Mouse (Mus musculus): Measurements from ENCODE around the gene Gm19426. TPM values are rescaled to one million over a fixed set of nuclear protein-coding genes. Genes with fewer than 3 reads are reported as not detected.
"Not testable (repeated sequence)": the region's sequence is repeated elsewhere in the genome, so short reads cannot be mapped to it uniquely, and the experiment has no call there.

The Gm19426 gene
- polyA plus RNA-seq, 1 experiment from 2014 or later, result 4.3 TPM

DNA sequence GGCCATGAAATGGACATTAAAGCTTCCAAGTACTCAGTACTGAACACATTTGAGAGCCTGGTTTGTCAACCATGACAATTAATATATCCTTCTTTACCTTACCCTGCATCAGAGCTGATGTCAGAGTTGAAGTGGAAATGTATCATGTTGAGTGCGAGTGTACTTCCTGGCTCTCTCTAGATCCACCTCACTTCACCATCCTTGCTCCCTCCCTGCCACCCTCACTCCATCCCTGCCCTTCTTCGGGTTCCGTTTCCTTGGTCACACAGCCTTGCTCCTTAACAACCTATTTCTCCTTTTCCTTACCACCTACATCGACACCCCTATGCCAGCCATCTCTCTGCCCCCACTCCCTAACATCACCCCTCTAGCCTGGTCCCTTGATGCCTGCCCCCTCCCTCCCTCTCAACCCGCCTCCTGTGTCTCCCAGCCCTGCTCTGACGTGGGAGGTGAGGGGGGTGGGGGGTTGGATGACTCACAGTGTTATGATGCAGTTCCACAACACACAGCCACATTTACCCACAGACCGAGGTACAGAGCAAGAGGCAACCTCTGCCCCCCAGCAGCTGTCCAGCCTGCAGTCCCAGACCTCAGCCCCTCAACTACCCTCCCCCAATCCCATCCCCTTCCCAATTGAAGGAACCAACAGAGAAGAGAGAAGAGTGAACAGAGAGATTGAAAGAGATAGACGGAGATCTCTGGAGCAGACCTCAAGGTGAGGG lies 9.7 kb downstream of the Gm19426 start, which contains the start of gene Ypel4:
Gene Ypel4, plus strand, starts transcription at position 480 of the 722 bp plus-strand sequence.
- no peaks in the 10 kb centered on the region for H3K9me3 ChIP-seq (replicated peaks; ENCODE audit: control insufficient read depth, low read length, poor library complexity, severe bottlenecking)
- peaks cover 47% of the 10 kb centered on the region for H3K4me1 ChIP-seq (ENCODE audit: control insufficient read depth, insufficient read depth, low read length)

DNA sequence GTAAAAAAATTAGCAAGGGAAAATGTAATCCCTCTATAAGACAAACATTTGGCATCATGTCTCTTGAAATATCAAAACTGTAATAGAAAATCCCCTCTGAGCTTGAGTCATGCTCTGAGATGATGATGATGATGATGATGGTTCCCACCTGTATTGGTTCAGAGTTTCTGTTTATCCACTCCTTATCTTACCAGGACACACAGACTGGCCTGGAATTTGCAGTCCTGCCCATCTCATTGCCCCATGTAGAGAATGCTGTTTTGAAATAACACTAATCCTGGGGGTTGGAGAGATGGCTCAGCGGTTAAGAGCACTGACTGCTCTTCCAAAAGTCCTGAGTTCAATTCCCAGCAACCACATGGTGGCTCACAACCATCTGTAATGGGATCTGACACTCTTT lies 11.1 kb downstream of the Gm19426 start:
- Histone ChIP-seq H3K9ac (ENCODE audit: low read depth, low read length) (no peak overlapping the region), H3K36me3 (ENCODE audit: control insufficient read depth, insufficient read depth, low read length) (no peaks in the 10 kb centered on the region), H3K9me3 (replicated peaks; ENCODE audit: control insufficient read depth, low read length, poor library complexity, severe bottlenecking) (no peaks in the 10 kb centered on the region), H3K27ac (ENCODE audit: low read length) (no peak overlapping the region), H3K27me3 (ENCODE audit: control insufficient read depth, insufficient read depth, low read depth, low read length) (no peaks in the 10 kb centered on the region), H3K4me1 (ENCODE audit: control insufficient read depth, insufficient read depth, low read length) (peaks cover 37% of the 10 kb centered on the region), H3K4me3 (ENCODE audit: low read depth, low read length) (no peak overlapping the region), H3K4me2 (ENCODE audit: low read length) (no peak overlapping the region)
- 73% methylated on average over 1 of the region's 1 CpGs for WGBS
- no peak for ATAC-seq

More for the DNA sequence above, 9.7 kb downstream of the Gm19426 start, which contains the start of gene Ypel4:
- peak within 1 kb of the TSS; percentile 66 for H3K4me2 ChIP-seq (ENCODE audit: low read length)
- no peaks in the 10 kb centered on the region for H3K27me3 ChIP-seq (ENCODE audit: control insufficient read depth, insufficient read depth, low read depth, low read length)
- peak within 1 kb of the TSS; percentile 79 for H3K27ac ChIP-seq (ENCODE audit: low read length)
- H3K4me3 ChIP-seq (ENCODE audit: low read depth, low read length), result peak within 1 kb of the TSS; percentile 49
- H3K9ac ChIP-seq (ENCODE audit: low read depth, low read length), result peak within 1 kb of the TSS; percentile 81
- no peaks in the 10 kb centered on the region for H3K36me3 ChIP-seq (ENCODE audit: control insufficient read depth, insufficient read depth, low read length)
- peak; percentile 84 for ATAC-seq
- under 1% methylated on average over 8 of the region's 8 CpGs for WGBS

DNA sequence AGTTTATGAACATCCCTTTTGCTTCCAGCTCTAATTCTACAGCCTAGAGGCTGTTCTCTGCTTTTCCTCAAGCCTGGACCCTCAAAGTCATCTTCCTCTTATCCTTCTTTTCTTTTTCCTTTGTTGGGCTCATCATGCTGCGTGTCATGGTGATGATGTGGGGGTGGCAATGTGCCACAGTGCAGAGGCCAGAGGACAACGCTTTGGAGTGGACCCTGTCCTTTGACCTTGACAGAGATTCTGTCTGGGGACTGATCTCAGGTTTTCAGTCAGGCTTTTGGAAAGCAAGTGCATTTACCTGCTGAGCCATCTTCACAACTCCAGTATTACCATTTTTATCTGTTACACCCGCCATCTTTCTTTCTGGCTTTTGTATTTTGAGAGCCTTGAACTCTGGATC lies 12.2 kb downstream of the Gm19426 start:
- no peak for ATAC-seq
- H3K4me1 ChIP-seq (ENCODE audit: control insufficient read depth, insufficient read depth, low read length), result peaks cover 30% of the 10 kb centered on the region
- H3K9me3 ChIP-seq (replicated peaks; ENCODE audit: control insufficient read depth, low read length, poor library complexity, severe bottlenecking), result no peaks in the 10 kb centered on the region
- H3K4me3 ChIP-seq (ENCODE audit: low read depth, low read length), result no peak overlapping the region
- no peaks in the 10 kb centered on the region for H3K36me3 ChIP-seq (ENCODE audit: control insufficient read depth, insufficient read depth, low read length)
- H3K27ac ChIP-seq (ENCODE audit: low read length), result no peak overlapping the region
- 89% methylated on average over 3 of the region's 3 CpGs for WGBS
- no peak overlapping the region for H3K9ac ChIP-seq (ENCODE audit: low read depth, low read length)
- no peaks in the 10 kb centered on the region for H3K27me3 ChIP-seq (ENCODE audit: control insufficient read depth, insufficient read depth, low read depth, low read length)
- no peak overlapping the region for H3K4me2 ChIP-seq (ENCODE audit: low read length)

DNA sequence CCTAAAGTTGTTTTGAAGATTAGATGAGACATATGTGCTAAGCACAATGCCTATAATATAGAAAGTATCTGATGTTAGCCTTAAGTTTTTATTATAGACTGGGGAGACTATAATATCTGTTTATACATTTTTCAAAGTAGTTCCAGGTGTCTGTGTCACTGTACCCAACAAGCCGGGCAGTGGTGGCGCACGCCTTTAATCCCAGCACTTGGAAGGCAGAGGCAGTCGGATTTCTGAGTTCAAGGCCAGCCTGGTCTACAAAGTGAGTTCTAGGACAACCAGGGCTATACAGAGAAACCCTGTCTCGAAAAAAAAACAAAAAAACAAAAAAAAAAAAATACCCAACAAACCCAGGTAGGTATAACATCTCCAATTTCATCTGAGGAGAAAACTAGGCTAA lies 15.3 kb downstream of the Gm19426 start:
- WGBS, result 89% methylated on average over 5 of the region's 5 CpGs
- not testable (repeated sequence) for H3K4me2 ChIP-seq (ENCODE audit: low read length)

DNA sequence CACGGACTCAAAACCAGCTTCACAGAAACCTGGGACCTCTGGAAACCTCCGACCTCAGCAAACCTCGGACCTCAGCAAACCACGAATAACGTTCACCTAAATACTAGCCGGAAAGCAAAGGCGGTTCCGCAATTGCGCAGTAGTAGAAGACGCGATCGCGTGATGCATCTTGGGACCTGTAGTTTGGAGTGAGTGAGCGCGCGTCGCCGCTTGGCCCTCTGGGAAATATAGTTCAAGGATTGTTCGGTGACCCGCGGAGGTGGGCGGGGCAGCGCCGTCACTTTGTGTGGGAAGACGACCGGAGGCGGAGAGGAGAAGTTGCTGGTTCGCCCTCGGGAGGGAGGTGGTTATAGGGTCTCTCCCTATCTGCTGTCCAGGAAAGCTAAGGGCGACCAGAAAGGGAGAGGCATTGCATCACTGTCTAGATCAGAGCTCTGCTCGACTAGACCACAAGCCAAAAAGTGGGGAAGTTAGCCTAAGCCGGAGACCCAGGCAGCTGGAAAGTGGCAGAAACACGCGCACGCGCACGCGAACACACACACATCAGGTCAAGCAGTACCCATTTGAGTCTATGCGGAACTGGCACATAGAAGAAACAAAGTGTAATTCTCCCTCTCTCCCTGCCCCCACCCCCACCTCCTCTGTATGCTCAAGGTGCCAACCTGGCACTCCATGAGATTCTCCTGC lies 16.1 kb downstream of the Gm19426 start, which contains the start of gene Clp1:
Gene Clp1, minus strand, starts transcription at position 179 of the 687 bp plus-strand sequence.
- H3K9ac ChIP-seq (ENCODE audit: low read depth, low read length), result peak within 1 kb of the TSS; percentile 65
- H3K27me3 ChIP-seq (ENCODE audit: control insufficient read depth, insufficient read depth, low read depth, low read length), result no peaks in the 10 kb centered on the region
- H3K4me3 ChIP-seq (ENCODE audit: low read depth, low read length), result peak within 1 kb of the TSS; percentile 59
- ATAC-seq, result peak; percentile 96
- H3K9me3 ChIP-seq (replicated peaks; ENCODE audit: control insufficient read depth, low read length, poor library complexity, severe bottlenecking), result no peaks in the 10 kb centered on the region
- WGBS, result under 1% methylated on average over 39 of the region's 39 CpGs
- H3K4me2 ChIP-seq (ENCODE audit: low read length), result peak within 1 kb of the TSS; percentile 83
- peak within 1 kb of the TSS; percentile 82 for H3K27ac ChIP-seq (ENCODE audit: low read length)
- H3K4me1 ChIP-seq (ENCODE audit: control insufficient read depth, insufficient read depth, low read length), result peaks cover 28% of the 10 kb centered on the region
- H3K36me3 ChIP-seq (ENCODE audit: control insufficient read depth, insufficient read depth, low read length), result peaks cover 8% of the 10 kb centered on the region

More for the DNA sequence above, 15.3 kb downstream of the Gm19426 start:
- H3K9me3 ChIP-seq (replicated peaks; ENCODE audit: control insufficient read depth, low read length, poor library complexity, severe bottlenecking); ATAC-seq; H3K27me3 ChIP-seq (ENCODE audit: control insufficient read depth, insufficient read depth, low read depth, low read length); H3K9ac ChIP-seq (ENCODE audit: low read depth, low read length); H3K4me3 ChIP-seq (ENCODE audit: low read depth, low read length); H3K36me3 ChIP-seq (ENCODE audit: control insufficient read depth, insufficient read depth, low read length); H3K27ac ChIP-seq (ENCODE audit: low read length): not testable (repeated sequence)
- H3K4me1 ChIP-seq (ENCODE audit: control insufficient read depth, insufficient read depth, low read length), result peaks cover 31% of the 10 kb centered on the region

DNA sequence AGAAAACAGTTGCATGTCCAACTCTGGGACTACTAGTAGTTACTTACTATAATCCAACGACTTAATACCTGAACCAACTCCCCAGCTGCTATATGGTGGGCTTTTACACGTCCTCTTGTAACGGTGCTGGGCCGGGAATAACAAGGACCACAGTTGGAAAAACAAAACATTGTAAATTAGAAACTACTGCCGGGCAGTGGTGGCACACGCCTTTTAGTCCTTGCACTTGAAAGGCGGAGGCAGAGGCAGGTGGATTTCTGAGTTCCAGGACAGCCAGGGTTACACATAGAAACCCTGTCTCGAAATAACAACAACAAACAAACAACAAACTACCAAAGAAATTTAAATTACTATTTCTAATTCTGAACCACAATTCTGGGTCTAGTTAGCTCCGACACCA lies 16.7 kb downstream of the Gm19426 start:
- Histone ChIP-seq H3K4me2 (ENCODE audit: low read length) (peak overlapping the region; percentile 83), H3K4me1 (ENCODE audit: control insufficient read depth, insufficient read depth, low read length) (peaks cover 28% of the 10 kb centered on the region), H3K27ac (ENCODE audit: low read length) (peak overlapping the region; percentile 6; the same call in 1 of the 2 replicates), H3K9ac (ENCODE audit: low read depth, low read length) (peak overlapping the region; percentile 65), H3K9me3 (replicated peaks; ENCODE audit: control insufficient read depth, low read length, poor library complexity, severe bottlenecking) (no peaks in the 10 kb centered on the region), H3K4me3 (ENCODE audit: low read depth, low read length) (peak overlapping the region; percentile 59), H3K36me3 (ENCODE audit: control insufficient read depth, insufficient read depth, low read length) (peaks cover 8% of the 10 kb centered on the region), H3K27me3 (ENCODE audit: control insufficient read depth, insufficient read depth, low read depth, low read length) (no peaks in the 10 kb centered on the region)
- ATAC-seq, result peak; percentile 7
- WGBS, result 3% methylated on average over 9 of the region's 9 CpGs

DNA sequence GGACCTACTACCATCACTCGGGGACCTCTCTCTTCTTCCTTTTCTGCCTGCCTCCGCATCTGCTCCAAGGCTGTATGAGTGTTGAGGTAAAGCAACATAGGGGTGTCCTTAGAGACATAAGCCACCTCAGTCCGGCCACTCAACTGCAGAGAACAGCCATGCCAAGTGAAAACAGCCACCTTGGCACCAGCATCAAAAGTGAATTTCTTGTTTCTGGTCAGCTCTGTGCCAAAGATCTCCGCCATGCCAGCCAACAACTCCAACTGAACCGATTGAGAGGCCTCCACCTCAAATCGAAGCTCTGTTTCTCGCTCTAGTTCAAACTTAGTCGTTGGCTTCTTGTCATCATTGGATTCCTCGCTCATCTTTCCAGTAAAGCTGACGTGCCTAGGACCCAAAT lies 17.7 kb downstream of the Gm19426 start:
- ATAC-seq, result no peak
- no peak overlapping the region for H3K9ac ChIP-seq (ENCODE audit: low read depth, low read length)
- no peaks in the 10 kb centered on the region for H3K27me3 ChIP-seq (ENCODE audit: control insufficient read depth, insufficient read depth, low read depth, low read length)
- H3K4me2 ChIP-seq (ENCODE audit: low read length), result no peak overlapping the region
- no peak overlapping the region for H3K27ac ChIP-seq (ENCODE audit: low read length)
- H3K4me1 ChIP-seq (ENCODE audit: control insufficient read depth, insufficient read depth, low read length), result peaks cover 30% of the 10 kb centered on the region
- WGBS, result 94% methylated on average over 10 of the region's 10 CpGs
- H3K9me3 ChIP-seq (replicated peaks; ENCODE audit: control insufficient read depth, low read length, poor library complexity, severe bottlenecking), result no peaks in the 10 kb centered on the region
- peaks cover 11% of the 10 kb centered on the region for H3K36me3 ChIP-seq (ENCODE audit: control insufficient read depth, insufficient read depth, low read length)
- no peak overlapping the region for H3K4me3 ChIP-seq (ENCODE audit: low read depth, low read length)

DNA sequence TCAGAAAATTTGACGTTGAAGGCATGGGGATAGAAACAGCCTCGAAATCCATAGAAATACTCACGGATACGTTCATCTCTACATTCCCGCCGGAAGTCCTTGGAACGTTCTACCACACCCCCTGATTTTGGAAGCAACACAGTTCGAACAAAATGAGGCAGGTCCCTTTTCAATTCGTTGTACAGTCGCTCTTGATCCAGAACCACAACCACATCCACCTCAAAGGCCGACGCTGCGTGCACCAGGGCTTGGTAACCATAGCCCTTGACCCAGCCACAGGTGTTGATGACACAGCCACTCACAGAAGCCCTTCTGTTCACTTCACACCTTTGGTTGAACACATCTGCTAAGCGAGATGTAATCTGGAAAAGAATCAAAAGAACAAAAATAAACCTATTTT lies 19.6 kb downstream of the Gm19426 start:
- Histone ChIP-seq H3K4me3 (ENCODE audit: low read depth, low read length) (no peak overlapping the region), H3K27ac (ENCODE audit: low read length) (no peak overlapping the region), H3K4me1 (ENCODE audit: control insufficient read depth, insufficient read depth, low read length) (peaks cover 30% of the 10 kb centered on the region), H3K9me3 (replicated peaks; ENCODE audit: control insufficient read depth, low read length, poor library complexity, severe bottlenecking) (no peaks in the 10 kb centered on the region), H3K9ac (ENCODE audit: low read depth, low read length) (no peak overlapping the region), H3K27me3 (ENCODE audit: control insufficient read depth, insufficient read depth, low read depth, low read length) (no peaks in the 10 kb centered on the region), H3K4me2 (ENCODE audit: low read length) (no peak overlapping the region), H3K36me3 (ENCODE audit: control insufficient read depth, insufficient read depth, low read length) (peaks cover 11% of the 10 kb centered on the region)
- no peak for ATAC-seq
- WGBS, result 96% methylated on average over 14 of the region's 14 CpGs

DNA sequence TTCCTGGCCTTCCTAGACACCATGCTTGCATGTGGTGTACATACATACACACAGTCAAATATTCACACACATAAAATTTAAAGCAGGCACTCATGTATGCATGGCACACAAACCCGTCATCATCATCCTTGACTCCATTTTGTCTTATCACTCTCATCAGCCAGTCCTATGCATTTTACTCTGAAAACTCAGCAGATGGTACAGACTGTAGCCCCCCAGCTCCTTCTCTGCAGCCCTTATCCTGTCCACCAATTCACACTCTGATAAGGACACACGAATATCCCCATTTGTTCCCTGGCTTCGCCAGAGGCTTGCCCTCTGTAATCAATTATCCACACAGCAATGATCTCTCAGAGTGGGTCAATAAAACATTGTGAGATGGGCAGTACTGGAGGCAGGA lies 22.3 kb downstream of the Gm19426 start:
- 86% methylated on average over 3 of the region's 3 CpGs for WGBS
- H3K36me3 ChIP-seq (ENCODE audit: control insufficient read depth, insufficient read depth, low read length), result peaks cover 11% of the 10 kb centered on the region
- H3K4me1 ChIP-seq (ENCODE audit: control insufficient read depth, insufficient read depth, low read length), result peaks cover 25% of the 10 kb centered on the region
- H3K4me3 ChIP-seq (ENCODE audit: low read depth, low read length), result no peak overlapping the region
- H3K27me3 ChIP-seq (ENCODE audit: control insufficient read depth, insufficient read depth, low read depth, low read length), result no peaks in the 10 kb centered on the region
- H3K9ac ChIP-seq (ENCODE audit: low read depth, low read length), result no peak overlapping the region
- H3K9me3 ChIP-seq (replicated peaks; ENCODE audit: control insufficient read depth, low read length, poor library complexity, severe bottlenecking), result no peaks in the 10 kb centered on the region
- no peak for ATAC-seq
- H3K27ac ChIP-seq (ENCODE audit: low read length), result no peak overlapping the region
- no peak overlapping the region for H3K4me2 ChIP-seq (ENCODE audit: low read length)
